In genomic region chr7:4963527-4963926, GRCm38 (mm10) we compare ENCODE assay signal across 15 mouse cellular contexts. TPM values are rescaled to one million over a fixed set of nuclear protein-coding genes. Genes with fewer than 3 reads are reported as not detected.
DNase-seq lines count a peak whose midpoint lies in the region; ATAC-seq and TF ChIP-seq lines count a peak whose summit lies in the region.
"Had no signal": no experiment of that assay in that cellular context is flagged by ENCODE, and none has a peak within 500 bp of the region (broad histone marks: within the 10 kb centered on the region; RNA-seq: fewer than 3 reads in every experiment).

No protein-coding gene starts in this region.

- TF ChIP-seq CTCF in layer of hippocampus, adult 2 months (conservative IDR thresholded peaks at IDR 0.05) = peak; percentile 19; the same call in 1 of the 2 replicates
- peak; percentile 30; the same call in 1 of the 2 replicates for TF ChIP-seq CTCF in stomach, postnatal 0 days (IDR thresholded peaks at IDR 0.05; ENCODE audit: low read depth)

- peaks cover 14% of the 10 kb centered on the region; the same call in 1 of the 2 replicates for H3K27me3 ChIP-seq in heart, embryonic 10.5 days (ENCODE audit: insufficient read depth, poor library complexity, severe bottlenecking)
- no peaks in the 10 kb centered on the region; the same call in 1 of the 2 replicates for H3K27me3 ChIP-seq in neural tube, embryonic 13.5 days
- no peaks in the 10 kb centered on the region for H3K27me3 ChIP-seq in stomach, postnatal 0 days (ENCODE audit: control insufficient read depth, insufficient read depth, low read length)
- H3K27me3 ChIP-seq: forebrain, embryonic 13.5 days; midbrain, embryonic 12.5 days had no signal

- no peak overlapping the region for H3K9ac ChIP-seq in neural tube, embryonic 13.5 days
- H3K9ac ChIP-seq in stomach, postnatal 0 days (ENCODE audit: low read length) = no peak overlapping the region
- H3K9ac ChIP-seq: forebrain, embryonic 13.5 days; heart, embryonic 15.5 days; hindbrain, embryonic 13.5 days; midbrain, embryonic 12.5 days had no signal

- H3K36me3 ChIP-seq in heart, embryonic 10.5 days = no peaks in the 10 kb centered on the region
- no peaks in the 10 kb centered on the region for H3K36me3 ChIP-seq in neural tube, embryonic 13.5 days
- H3K36me3 ChIP-seq in stomach, postnatal 0 days (ENCODE audit: control insufficient read depth, insufficient read depth, low read length) = no peaks in the 10 kb centered on the region
- H3K36me3 ChIP-seq: heart, embryonic 15.5 days; hindbrain, embryonic 13.5 days; midbrain, embryonic 12.5 days had no signal

- TF ChIP-seq EP300 in stomach, postnatal 0 days (optimal IDR thresholded peaks at IDR 0.05) = no peak

- H3K27ac ChIP-seq in heart, embryonic 10.5 days = 0 out of 2 replicates have a peak overlapping the region, but pooled peaks have one; percentile 64
- H3K27ac ChIP-seq in layer of hippocampus, adult 2 months = no peak overlapping the region
- no peak overlapping the region for H3K27ac ChIP-seq in neural tube, embryonic 13.5 days (replicated peaks)
- no peak overlapping the region for H3K27ac ChIP-seq in stomach, postnatal 0 days (replicated peaks)
- H3K27ac ChIP-seq: forebrain, embryonic 13.5 days; heart, embryonic 15.5 days; hindbrain, embryonic 13.5 days; midbrain, embryonic 12.5 days had no signal

- ATAC-seq in neural tube, embryonic 13.5 days (ENCODE audit: low read depth) = 0 out of 2 replicates have a peak, but pooled peaks have one; percentile 19
- ATAC-seq in stomach, postnatal 0 days (ENCODE audit: low FRiP score, low TSS enrichment) = no peak

- H3K4me2 ChIP-seq in neural tube, embryonic 13.5 days = no peak overlapping the region
- H3K4me2 ChIP-seq in stomach, postnatal 0 days (replicated peaks; ENCODE audit: low read depth) = no peak overlapping the region
- H3K4me2 ChIP-seq: forebrain, embryonic 13.5 days; midbrain, embryonic 12.5 days had no signal

- no peaks in the 10 kb centered on the region for H3K4me1 ChIP-seq in heart, embryonic 10.5 days
- H3K4me1 ChIP-seq in neural tube, embryonic 13.5 days (replicated peaks) = no peaks in the 10 kb centered on the region
- peaks cover 4% of the 10 kb centered on the region; the same call in 1 of the 2 replicates for H3K4me1 ChIP-seq in stomach, postnatal 0 days (replicated peaks; ENCODE audit: control insufficient read depth, insufficient read depth)
- H3K4me1 ChIP-seq: forebrain, embryonic 13.5 days; hindbrain, embryonic 13.5 days; midbrain, embryonic 12.5 days had no signal

- no peak for DNase-seq in heart, embryonic 10.5 days (ENCODE audit: low spot score)
- no peak for DNase-seq in heart, adult 11 months
- DNase-seq in layer of hippocampus, adult 2 months (ENCODE audit: low spot score in 2 of 2) = no peak
- DNase-seq in layer of hippocampus, adult 8-10 months (ENCODE audit: low spot score in 2 of 2) = no peak
- DNase-seq in neural tube, embryonic 10.5 days (ENCODE audit: extremely low spot score, low spot score) = no peak
- no peak for DNase-seq in stomach, postnatal 0 days (ENCODE audit: low spot score)
- DNase-seq in spleen, postnatal 36 days (ENCODE audit: low spot score in 2 of 2) = no peak

- H3K9me3 ChIP-seq in heart, embryonic 10.5 days = no peaks in the 10 kb centered on the region
- no peaks in the 10 kb centered on the region for H3K9me3 ChIP-seq in neural tube, embryonic 13.5 days
- no peaks in the 10 kb centered on the region for H3K9me3 ChIP-seq in stomach, postnatal 0 days (ENCODE audit: control insufficient read depth, low read length)
- H3K9me3 ChIP-seq: forebrain, embryonic 13.5 days; heart, embryonic 15.5 days; hindbrain, embryonic 13.5 days; midbrain, embryonic 12.5 days had no signal

- 65% methylated on average over 5 of the region's 5 CpGs for WGBS in heart, embryonic 10.5 days
- 79% methylated on average over 5 of the region's 5 CpGs for WGBS in neural tube, embryonic 13.5 days
- WGBS in stomach, postnatal 0 days = 51% methylated on average over 5 of the region's 5 CpGs

- no peak overlapping the region for H3K4me3 ChIP-seq in heart, embryonic 10.5 days
- no peak overlapping the region for H3K4me3 ChIP-seq in layer of hippocampus, adult 2 months
- no peak overlapping the region for H3K4me3 ChIP-seq in neural tube, embryonic 13.5 days
- H3K4me3 ChIP-seq in stomach, postnatal 0 days (ENCODE audit: low read depth, low read length) = no peak overlapping the region
- H3K4me3 ChIP-seq: erythroblast, embryonic 14.5 days; forebrain, embryonic 13.5 days; hindbrain, embryonic 13.5 days; midbrain, embryonic 12.5 days had no signal

RNA-seq across cellular contexts. Expression of gene Sbk2, which starts 0.7 kb away (rescaled TPM):
- 1.8 and 2.3 TPM in 2 replicates for polyA plus RNA-seq in heart, embryonic 10.5 days (2016; fragmentation: Nextera tagmentation; extraction: Ambion mirVana)
- under 1 TPM in 1 of 2 experiments, not detected in 1; 0.31 TPM for total RNA-seq in layer of hippocampus, adult 2 months (2021)
- 1 to 10 TPM in 1 of 4 experiments, under 1 TPM in 2, not detected in 1; 0.58 to 1.1 (median 0.90) TPM for total RNA-seq in layer of hippocampus, adult 8-10 months (2022)
- not detected in 2 replicates for polyA plus RNA-seq in neural tube, embryonic 13.5 days (2015; fragmentation: Nextera tagmentation; extraction: Ambion mirVana)
- polyA plus RNA-seq in stomach, postnatal 0 days (2015; fragmentation: Nextera tagmentation; extraction: Ambion mirVana) = 0.15 TPM in 1 of 2 replicates, not detected in the other
- total RNA-seq: left cerebral cortex, postnatal 4 days had no signal
- polyA plus RNA-seq: erythroblast, embryonic 14.5 days; forebrain, embryonic 13.5 days had no signal

RNA-seq across cellular contexts. Expression of gene Sbk3, which starts 7.4 kb away (rescaled TPM):
- polyA plus RNA-seq in heart, embryonic 10.5 days (2016; fragmentation: Nextera tagmentation; extraction: Ambion mirVana) = 0.39 and 0.43 TPM in 2 replicates
- total RNA-seq in layer of hippocampus, adult 2 months (2021) = 1 to 10 TPM in 1 of 2 experiments, under 1 TPM in 1; 0.71 to 1.0 TPM
- 1 to 10 TPM in 2 of 4 experiments, under 1 TPM in 2; 0.71 to 1.1 (median 0.98) TPM for total RNA-seq in layer of hippocampus, adult 8-10 months (2022)
- polyA plus RNA-seq in neural tube, embryonic 13.5 days (2015; fragmentation: Nextera tagmentation; extraction: Ambion mirVana) = 0.14 and 0.18 TPM in 2 replicates
- 0.04 TPM in 1 of 2 replicates, not detected in the other for polyA plus RNA-seq in stomach, postnatal 0 days (2015; fragmentation: Nextera tagmentation; extraction: Ambion mirVana)
- polyA plus RNA-seq: erythroblast, embryonic 14.5 days; liver, embryonic 11.5 days; midbrain, embryonic 12.5 days had no signal

RNA-seq across cellular contexts. Expression of gene Zfp579, which starts 32.4 kb away (rescaled TPM):
- 21.6 and 29.2 TPM in 2 replicates for polyA plus RNA-seq in heart, embryonic 10.5 days (2016; fragmentation: Nextera tagmentation; extraction: Ambion mirVana)
- 10 to 100 TPM; 29.7 to 35.6 TPM for total RNA-seq in layer of hippocampus, adult 2 months (2021)
- total RNA-seq in layer of hippocampus, adult 8-10 months (2022) = 10 to 100 TPM; 23.2 to 32.9 (median 30.6) TPM
- 59.8 and 63.2 TPM in 2 replicates for polyA plus RNA-seq in neural tube, embryonic 13.5 days (2015; fragmentation: Nextera tagmentation; extraction: Ambion mirVana)
- 10.9 and 15.0 TPM in 2 replicates for polyA plus RNA-seq in stomach, postnatal 0 days (2015; fragmentation: Nextera tagmentation; extraction: Ambion mirVana)

RNA-seq across cellular contexts. Expression of gene Ssc5d, which starts 37.9 kb away (rescaled TPM):
- polyA plus RNA-seq in heart, embryonic 10.5 days (2016; fragmentation: Nextera tagmentation; extraction: Ambion mirVana) = 1.2 and 1.6 TPM in 2 replicates
- 1 to 10 TPM; 2.4 to 3.5 TPM for total RNA-seq in layer of hippocampus, adult 2 months (2021)
- 1 to 10 TPM; 2.8 to 5.1 (median 4.2) TPM for total RNA-seq in layer of hippocampus, adult 8-10 months (2022)
- polyA plus RNA-seq in neural tube, embryonic 13.5 days (2015; fragmentation: Nextera tagmentation; extraction: Ambion mirVana) = 2.4 and 2.7 TPM in 2 replicates
- polyA plus RNA-seq in stomach, postnatal 0 days (2015; fragmentation: Nextera tagmentation; extraction: Ambion mirVana) = 1.3 and 1.9 TPM in 2 replicates
- polyA plus RNA-seq: erythroblast, embryonic 14.5 days had no signal

RNA-seq across cellular contexts. Expression of gene Nat14, which starts 41.7 kb away (rescaled TPM):
- polyA plus RNA-seq in heart, embryonic 10.5 days (2016; fragmentation: Nextera tagmentation; extraction: Ambion mirVana) = 4.3 and 5.5 TPM in 2 replicates
- total RNA-seq in layer of hippocampus, adult 2 months (2021) = 100 to 1,000 TPM; 103 to 114 TPM
- 100 to 1,000 TPM in 2 of 4 experiments, 10 to 100 TPM in 2; 89.9 to 111 (median 102) TPM for total RNA-seq in layer of hippocampus, adult 8-10 months (2022)
- 21.5 and 23.2 TPM in 2 replicates for polyA plus RNA-seq in neural tube, embryonic 13.5 days (2015; fragmentation: Nextera tagmentation; extraction: Ambion mirVana)
- polyA plus RNA-seq in stomach, postnatal 0 days (2015; fragmentation: Nextera tagmentation; extraction: Ambion mirVana) = 2.3 and 2.5 TPM in 2 replicates
